Mouse (Mus musculus) large intestine, adult 2 months (tissue): ENCODE measurements around the gene Batf. TPM values are rescaled to one million over a fixed set of nuclear protein-coding genes. Genes with fewer than 3 reads are reported as not detected.
A peak's percentile ranks its signal among the peaks of the same experiment; 100 is the strongest.
"Not testable (repeated sequence)": the region's sequence is repeated elsewhere in the genome, so short reads cannot be mapped to it uniquely, and the experiment has no call there.

ENCODE experiments used
- DNase-seq: peaks from one replicate; pipeline ENCODE4 v3.0.0-alpha.2; 2012; ENCODE audit warnings: low read depth, low spot score
- WGBS: fragments of 180-500 bp; shearing (Covaris S2); methylation state at CpG from one replicate; pipeline ENCODE4 v1.1.7; 2018; 5-methylcytosine and 5-hydroxymethylcytosine counted together
- polyA plus RNA-seq: library from polyadenylated mRNA; depleted of rRNA; stranded (reverse); fragments of >200 nt; gene quantifications from 2 replicates; pipeline ENCODE4 v1.2.3, GENCODE M21; 2012

Gene Batf
- polyA plus RNA-seq, 1 experiment: 5.5 TPM

DNA sequence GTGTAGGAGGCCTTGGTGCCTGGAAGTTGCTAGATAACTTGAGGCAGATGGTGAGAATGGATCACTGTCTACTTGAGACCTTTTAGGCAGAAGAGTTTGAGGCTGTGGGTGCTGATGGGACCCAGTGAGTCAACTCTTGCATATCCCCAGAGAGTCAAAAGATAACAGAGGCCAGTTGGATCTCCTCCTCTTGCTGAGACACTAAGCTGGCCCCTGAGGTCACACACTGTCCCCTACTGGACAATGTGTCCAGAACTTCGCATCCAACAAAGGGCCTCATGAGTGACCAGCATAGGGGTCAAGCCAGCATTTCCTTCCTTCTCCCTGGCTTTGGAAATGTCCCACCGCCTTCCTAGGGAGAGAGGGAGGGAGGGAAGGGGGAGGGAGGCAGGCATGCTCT is 6.7 kb upstream of the Batf start:
- DNase-seq: no peak
- WGBS: 72% methylated on average over 2 of the region's 2 CpGs

DNA sequence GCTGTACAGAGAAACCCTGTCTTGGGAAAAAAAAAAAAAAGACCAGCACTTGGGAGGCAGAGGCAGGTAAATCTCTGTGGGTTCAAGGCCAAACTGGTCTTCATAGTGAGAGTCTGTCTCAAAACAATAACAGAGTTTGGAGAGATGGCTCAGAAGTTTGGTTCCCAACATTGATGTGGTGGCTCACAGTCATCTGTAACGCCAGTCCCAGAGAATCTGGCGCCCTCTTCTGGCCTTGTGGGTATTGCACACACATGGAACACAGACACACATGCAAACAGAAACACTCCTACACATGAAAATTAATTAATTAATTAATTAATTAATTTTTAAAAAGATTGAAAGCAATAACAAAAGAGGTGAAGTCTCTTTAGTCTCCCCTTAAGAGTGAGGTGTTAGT is 4.1 kb upstream of the Batf start:
- 53% methylated on average over 2 of the region's 2 CpGs for WGBS
- no peak for DNase-seq

DNA sequence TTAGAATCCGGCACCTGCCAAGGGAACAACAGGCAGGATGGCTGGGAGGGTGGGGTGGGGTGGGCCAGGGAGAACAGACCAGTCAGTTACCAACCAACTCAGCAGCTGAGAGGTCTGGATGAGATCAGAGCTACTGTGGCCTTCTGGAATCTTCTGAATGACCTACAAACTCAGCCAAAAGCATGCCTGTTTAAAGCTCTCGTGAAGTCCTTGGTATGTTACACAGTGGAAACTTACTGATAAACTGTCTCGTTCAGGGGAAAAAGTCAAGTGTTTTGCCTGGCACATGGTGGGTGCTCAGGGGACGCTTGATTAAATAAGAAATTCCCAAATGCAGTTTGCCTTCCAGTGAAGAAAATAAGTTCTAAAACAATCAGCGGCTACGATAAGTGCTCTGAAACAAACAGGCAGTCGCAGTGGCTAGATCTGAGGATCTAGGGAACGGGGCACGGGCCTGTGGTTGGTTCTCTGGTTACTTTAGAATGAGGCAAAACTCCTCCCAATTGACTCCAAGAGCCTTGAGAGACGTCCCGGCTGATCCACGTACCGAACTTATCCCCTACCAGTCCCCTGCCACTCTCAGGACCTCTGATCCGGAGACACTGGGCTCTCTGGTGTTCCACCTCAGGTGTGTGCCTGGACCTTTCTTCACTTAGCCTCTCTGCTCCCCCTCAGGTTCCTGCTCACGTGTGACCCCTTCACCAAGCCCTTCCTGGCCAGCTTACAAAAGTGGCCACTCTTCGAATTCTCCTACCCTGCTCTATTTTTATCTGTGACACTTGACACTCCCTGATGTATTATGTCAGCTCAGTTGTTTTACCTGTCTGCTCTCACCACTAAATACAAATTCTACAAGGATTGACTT is 1.8 kb upstream of the Batf start:
- 69% methylated on average over 16 of the region's 16 CpGs for WGBS
- DNase-seq: no peak

DNA sequence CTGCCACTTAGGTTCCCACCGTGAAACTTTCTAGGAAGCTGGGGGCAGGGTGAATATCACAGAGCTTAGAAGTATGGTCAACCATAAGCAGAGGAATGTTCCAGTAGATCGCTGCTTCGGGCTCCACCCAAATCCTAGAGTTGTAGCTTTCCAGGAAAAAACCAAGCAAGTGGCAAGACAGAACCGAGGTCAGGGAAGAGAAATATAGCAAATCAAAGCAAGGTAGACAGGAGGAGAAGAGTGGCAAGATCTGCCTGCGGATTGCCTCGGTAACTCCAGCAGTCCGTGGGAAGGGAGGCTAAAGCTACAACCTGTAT is 706 bp downstream of the Batf start:
- WGBS: 49% methylated on average over 7 of the region's 7 CpGs
- DNase-seq: no peak

DNA sequence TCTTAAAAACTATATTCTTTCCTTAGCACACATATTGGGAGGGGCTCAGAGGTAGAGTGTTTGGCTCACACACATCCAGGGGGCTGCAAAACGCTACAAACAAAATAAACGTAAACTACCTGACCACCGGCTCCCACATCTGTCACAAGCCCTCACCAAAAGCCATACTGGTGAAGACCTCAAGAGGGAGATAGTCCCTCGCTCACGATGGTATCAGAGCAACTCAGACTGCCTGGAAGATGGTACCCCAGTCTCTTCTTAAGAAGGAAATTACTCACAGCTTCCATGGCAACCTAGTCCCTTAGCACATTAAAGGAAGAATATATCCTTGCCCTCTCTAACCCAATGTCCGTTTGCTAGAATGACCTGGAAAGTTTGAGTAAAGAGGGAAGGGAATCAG is 1.4 kb downstream of the Batf start:
- DNase-seq: no peak
- 59% methylated on average over 6 of the region's 6 CpGs for WGBS

DNA sequence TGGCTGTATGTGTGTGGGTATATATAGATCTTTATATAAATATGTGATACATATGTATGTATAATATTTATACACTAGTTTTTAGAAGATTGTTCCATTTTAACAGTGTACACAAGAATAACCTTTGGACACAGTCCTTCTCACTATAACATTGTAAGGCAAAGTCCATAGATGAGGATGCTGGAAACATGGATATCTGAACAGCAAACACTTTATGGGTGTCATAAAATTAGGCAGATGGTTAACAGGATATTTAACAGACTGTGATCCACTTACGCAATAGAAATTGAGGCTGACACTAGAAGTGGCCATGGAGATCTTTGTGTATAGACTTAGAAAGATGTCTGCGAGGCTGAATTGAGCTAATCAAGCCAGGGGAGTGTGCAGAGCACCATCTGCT is 9.3 kb downstream of the Batf start:
- DNase-seq: peak; percentile 10
- 35% methylated on average over 2 of the region's 2 CpGs for WGBS

DNA sequence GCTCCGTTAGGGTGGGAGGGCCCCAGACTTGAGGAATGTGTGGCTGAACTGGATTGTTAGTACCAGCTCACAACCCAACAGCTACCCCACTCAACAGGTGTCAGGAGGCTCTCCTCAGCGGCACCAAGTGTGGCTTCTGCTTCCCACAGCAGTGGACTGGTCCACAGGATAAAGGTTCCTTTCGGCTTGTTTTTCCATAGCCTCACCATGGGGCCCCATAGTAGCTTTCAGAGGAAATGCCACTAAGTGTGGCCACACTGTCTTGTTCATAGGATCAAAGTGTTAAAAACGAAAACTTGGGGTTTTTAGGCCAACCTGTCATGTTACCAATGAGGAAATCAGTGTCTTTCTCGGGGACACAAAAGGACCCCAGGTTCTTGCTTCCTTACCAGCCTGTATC is 10.0 kb downstream of the Batf start:
- no peak for DNase-seq

DNA sequence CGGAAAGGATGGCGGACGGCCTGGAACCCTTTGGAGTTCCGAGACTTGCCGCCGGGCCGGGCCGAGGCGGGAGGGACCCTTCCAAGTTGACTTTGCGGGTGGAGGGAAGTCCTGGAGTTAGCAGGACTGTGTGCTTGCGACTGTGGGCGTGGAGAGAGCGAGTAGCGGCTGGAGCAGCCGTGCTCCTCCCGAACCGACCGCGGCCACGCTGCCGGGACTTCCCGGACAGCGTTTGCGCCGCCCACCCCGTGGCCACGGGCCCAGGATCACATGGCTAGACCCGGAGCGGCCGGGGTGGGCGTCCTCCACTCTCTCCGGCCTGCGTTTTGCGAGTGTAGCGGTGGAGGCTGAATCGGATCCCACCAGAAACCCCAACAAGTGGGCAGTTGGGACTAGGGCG is 11.7 kb downstream of the Batf start:
- DNase-seq: not testable (repeated sequence)
- 19% methylated on average over 14 of the region's 37 CpGs for WGBS

More for the DNA sequence above, 10.0 kb downstream of the Batf start:
- 74% methylated on average over 5 of the region's 5 CpGs for WGBS

DNA sequence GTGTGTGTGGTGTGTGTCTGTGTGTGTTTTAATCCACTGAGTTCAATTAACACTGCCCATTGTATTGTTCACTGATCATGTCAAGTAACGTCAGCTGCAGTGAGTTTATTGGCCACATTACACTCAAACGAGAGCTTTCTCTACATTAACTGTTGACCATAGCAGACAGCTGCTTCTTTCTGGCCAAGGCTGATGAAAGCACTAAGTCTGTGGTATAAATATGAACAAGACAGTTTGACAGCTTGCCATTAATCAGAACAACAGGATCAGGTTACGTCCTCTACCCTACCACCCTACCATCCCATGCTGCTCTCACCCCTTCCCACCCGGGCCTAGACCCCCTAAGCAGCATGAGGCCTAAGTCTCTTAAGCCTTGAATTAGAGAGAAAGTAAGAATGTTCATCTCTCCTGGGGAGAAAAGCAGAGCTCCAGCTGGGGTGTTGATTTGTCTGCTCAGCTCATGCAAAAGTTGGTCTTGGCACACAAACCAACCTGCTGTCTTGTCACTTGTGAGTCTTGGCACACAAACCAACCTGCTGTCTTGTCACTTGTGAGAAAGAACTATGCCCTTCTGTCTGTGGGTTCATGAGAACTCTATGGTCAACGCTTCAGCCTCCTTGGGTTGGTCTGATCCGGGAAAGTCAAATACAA is 13.8 kb downstream of the Batf start:
- 78% methylated on average over 6 of the region's 6 CpGs for WGBS
- no peak for DNase-seq

DNA sequence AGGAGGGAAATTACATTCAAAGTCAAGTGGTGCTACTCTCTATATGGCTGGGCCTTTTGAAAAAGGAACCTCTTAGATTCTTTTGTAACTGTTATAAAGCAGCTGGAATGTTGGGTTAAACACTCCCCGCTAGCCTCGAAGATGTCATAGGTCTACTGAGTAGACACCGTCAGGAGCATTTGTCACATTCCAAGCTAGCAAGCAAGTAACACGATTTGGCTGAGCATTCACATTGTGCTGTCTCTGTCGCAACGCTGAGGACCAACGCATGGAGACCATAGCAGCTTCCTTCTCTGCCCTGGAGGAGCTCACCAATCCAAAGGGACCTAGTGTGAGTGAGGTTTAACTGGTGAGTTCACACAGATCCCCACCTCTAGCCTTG is 14.4 kb downstream of the Batf start:
- 79% methylated on average over 7 of the region's 7 CpGs for WGBS
- DNase-seq: no peak

DNA sequence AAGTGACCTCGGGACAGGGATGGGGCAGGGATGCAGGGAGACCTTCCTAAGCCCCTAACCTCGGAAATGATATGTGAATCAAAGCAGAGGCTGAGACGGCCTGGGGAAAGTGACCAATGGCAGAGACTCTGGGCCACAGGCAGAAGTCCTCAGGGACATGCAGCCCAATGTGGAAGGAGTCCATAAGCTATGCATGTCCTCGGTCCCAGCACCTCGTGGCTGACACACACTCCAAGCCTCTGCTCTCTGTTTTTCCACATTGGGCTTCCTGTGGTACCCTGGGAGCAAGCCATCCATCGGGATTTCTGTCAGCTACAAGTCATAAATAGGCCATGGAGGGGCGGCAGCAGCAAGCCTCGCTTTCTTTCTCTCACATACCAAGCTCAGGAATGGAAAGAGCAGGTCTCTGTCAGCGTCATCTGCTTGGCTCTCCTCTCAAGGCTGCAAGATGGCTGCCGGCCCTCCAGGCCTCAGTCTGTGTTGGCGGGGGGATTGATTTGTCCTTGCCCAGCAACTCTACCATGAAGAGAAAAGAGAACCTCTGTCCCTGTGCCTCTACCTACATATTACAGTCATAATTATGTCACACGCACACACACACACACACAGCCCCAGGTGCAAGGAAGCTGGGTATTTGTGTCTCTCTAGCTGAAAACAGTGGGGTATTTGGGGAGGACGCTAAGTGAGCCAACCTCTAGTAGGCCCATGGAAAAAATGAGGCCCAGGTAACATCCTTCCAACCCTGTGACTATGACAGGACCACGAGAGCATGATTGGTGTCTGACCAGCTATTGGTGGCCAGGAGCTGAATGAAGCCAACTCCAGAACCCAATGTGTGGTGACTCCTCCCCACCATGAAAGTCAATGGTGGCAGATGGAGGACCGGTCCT is 15.9 kb downstream of the Batf start:
- WGBS: 84% methylated on average over 15 of the region's 15 CpGs
- no peak for DNase-seq

DNA sequence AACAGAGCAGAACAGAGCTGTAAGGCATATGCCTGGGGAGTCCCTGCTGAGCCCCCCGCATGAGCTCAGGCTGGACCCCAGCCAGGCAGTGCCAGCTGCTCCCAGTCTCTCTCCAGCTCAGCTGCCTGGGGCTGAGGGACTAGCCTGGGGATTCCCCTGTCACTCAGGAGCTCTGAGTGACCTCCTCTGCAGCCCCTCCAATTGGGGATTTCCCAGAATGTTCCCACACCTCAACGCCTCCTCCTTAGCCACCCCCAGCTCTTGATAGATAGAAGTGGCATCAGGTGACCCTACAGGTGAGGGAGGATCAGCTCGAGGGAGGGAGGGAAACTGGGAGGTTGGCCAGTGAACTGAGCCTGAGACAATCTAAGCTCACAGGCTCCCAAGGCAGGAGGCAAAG is 17.0 kb downstream of the Batf start:
- no peak for DNase-seq
- 52% methylated on average over 3 of the region's 3 CpGs for WGBS

DNA sequence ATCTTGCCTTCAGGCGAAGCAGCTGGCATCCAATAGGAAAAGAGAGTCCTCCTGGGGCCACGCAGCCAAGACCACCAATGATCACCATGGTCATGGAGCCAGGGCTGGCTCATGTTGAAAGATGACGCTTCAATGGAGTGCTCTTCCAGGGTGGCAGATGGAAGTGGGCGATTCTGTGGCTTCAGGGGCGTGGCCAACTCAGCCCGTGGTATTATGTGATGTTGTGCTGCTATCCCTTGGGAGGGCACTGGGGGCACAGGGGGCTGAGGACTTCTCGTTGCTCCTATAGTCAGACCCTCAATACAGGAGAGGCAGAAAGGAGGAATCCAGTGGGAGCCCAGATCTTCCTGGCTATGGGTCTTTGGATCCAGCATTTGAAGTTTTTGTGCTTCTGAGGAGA is 18.1 kb downstream of the Batf start:
- WGBS: 73% methylated on average over 7 of the region's 7 CpGs
- no peak for DNase-seq

DNA sequence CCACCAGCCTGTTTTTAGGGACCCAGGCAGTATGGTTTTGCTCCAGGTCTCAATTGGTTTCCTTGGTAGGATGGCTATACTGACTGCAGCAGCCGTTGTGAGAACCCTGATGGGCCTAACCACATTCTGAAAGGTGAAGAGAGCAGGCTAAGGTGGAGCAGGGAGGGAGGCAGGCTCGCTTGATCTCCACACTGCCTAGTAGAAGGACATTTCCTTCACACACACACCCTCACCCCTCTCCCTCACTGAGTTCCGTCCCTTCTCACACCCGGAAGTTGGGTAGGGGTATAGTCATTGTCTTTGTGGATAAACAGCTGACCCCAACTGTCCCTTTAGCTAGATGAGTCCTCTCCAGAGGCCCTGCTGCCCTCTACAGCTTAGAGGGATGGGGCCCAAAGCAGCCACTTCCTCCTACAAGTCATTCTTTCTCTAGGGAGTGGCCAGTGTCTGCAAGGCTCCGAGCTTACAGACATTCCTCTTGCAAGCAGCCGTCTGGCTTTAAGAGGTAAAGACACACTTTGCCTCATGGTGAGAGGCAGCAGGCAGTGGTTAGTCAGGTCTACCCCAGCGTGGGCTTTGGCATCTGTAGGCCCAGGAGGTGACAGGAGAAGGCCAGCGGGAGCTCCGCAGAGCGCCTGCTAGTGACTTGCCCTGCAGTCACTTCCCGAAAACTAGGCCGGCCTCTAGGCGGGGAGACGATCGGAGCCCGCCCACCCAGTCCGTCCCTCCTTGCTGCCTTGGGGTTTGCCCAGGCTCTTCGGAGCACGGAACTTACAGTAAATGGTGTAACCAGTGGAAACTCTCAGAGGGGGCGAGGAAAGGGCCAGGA is 18.7 kb downstream of the Batf start:
- WGBS: 5% methylated on average over 20 of the region's 20 CpGs
- DNase-seq: peak; percentile 44

DNA sequence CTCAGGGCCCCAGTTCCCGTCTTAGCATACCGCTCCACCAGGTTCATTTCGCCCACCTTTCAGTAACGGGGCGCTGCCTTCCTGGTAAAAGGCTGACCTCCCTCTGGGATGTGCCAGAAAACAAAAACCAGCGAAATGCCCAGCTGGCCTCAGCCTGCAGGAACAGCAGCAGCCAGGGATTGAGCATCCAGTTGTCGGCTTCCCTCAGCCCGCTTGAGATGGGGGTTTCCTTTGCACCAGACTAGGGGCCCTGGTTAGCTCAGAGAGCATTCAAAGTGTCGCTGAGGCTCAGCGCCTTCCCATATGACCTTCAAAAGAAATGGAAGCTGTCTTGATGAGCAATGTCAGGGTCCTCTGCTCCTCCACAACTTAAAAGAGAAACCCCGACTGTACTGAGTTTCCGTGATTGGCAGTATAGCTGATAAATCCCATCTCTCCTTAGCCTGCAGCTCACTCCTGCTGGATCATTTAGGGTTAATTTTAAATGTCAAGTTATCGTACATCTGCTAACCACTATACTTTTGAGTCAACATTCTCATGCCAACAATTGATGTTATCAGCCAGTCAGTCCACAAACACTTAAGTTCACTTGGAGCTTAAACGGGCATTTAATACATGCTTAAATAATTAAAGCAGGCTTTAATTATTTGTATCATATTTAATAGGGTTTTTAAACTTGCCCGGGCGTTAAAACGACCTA is 19.5 kb downstream of the Batf start:
- 15% methylated on average over 17 of the region's 17 CpGs for WGBS
- no peak for DNase-seq

DNA sequence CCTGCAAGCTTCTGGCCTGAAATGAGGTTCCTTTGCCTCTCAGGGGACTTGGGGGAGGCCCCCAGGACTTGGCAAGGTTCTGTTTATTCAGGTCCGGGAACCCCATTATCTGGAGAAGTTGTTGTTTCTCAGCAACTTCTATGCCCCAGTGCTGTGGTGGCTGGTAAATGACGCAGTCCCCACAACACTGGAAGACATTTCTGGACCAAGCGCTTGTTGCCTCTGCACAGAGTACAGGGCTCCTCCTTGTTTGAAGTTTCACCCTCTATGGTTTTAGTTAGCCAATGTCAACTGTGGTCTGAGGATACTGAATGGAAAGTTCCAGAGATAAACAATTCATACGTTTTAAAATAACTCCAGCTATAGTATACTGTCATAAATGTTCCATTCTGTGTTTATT is 20.4 kb downstream of the Batf start:
- DNase-seq: no peak
- WGBS: 61% methylated on average over 4 of the region's 4 CpGs

DNA sequence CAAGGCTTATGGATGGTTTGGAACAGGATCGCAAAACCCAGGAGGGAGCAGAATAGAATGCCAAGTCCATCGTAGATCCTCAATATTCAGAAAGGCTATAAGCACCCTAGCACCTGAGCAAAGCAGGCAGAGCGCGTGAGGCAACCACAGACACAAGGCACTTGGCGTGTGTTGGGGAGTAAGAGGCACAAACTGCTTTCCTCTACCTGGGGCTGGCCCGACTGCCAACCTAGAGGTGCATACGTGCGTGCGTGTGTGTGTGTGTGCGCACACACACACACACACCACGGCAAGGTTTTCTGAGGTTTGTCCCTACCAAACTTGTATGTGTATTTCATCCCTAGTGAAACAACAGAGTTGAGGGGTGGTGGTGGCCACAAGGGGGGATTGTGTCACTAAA is 20.9 kb downstream of the Batf start:
- no peak for DNase-seq
- WGBS: 87% methylated on average over 11 of the region's 11 CpGs

DNA sequence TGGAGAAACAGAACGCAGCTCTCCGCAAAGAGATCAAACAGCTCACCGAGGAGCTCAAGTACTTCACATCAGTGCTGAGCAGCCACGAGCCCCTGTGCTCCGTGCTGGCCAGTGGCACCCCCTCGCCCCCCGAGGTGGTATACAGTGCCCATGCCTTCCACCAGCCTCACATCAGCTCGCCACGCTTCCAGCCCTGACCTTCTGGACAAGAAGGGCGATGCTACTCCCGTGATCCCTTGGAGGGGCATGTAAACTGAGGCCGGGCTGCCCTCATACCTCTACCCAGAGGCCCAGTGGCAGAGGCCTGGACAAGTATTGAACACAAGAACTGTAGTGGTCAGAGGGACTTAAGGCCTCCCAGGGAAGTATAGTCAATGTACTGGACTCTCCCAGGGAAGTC is 22.1 kb downstream of the Batf start:
- WGBS: 86% methylated on average over 12 of the region's 12 CpGs
- no peak for DNase-seq

DNA sequence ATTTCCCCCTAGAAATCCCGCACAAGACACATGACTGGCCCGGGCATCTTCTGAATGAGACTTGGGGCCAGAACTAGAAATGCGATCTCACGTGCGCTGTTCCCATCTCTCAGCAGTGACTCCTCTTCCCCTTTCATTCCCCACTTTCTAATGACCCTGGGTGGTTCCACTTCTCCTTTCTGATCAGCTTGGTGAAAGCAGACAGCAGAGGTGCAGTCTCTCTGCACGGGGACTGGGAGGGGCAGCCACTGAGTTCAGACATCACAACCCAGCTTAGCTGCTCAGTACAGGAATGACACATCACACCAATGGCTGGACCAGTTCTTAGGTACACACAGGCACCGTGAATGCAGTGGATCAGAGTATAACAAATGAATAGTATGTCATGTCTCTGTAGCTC is 24.2 kb downstream of the Batf start:
- 65% methylated on average over 7 of the region's 7 CpGs for WGBS
- no peak for DNase-seq
